Mouse (Mus musculus) testis, adult 2 months (tissue): ENCODE measurements around the gene 4930404N11Rik.

Source experiments
- CTCF ChIP-seq: fragments of 200-500 bp; IDR thresholded peaks from 2 replicates; pipeline ENCODE4 v1.5.1; 2012; ENCODE audit warnings: low read depth, mild to moderate bottlenecking, inconsistent platforms, low read length, moderate library complexity; ENCODE audit not compliant: control insufficient read depth, insufficient read depth, insufficient replicate concordance
- POLR2A ChIP-seq: fragments of 200-500 bp; IDR thresholded peaks from 2 replicates; pipeline ENCODE4 v1.6.1; 2012; ENCODE audit warnings: low read depth, mild to moderate bottlenecking, inconsistent platforms, low read length, moderate library complexity; ENCODE audit not compliant: control insufficient read depth

GRCm38 (mm10) chr10:81322444-81322843, 43.2 kb downstream of the 4930404N11Rik start:
- TF ChIP-seq CTCF: no peak
- no peak for TF ChIP-seq POLR2A
